Mouse (Mus musculus) heart, embryonic 11.5 days (tissue): ENCODE results near the gene Lnpep. TPM values are rescaled to one million over a fixed set of nuclear protein-coding genes. Genes with fewer than 3 reads are reported as not detected.

Experiments
- ATAC-seq: fragments of 200-750 bp; cut with Nextera tagmentation; replicated peaks from 2 replicates; pipeline ENCODE4 v1.8.0; 2017; ENCODE audit warnings: moderate library complexity; ENCODE audit not compliant: insufficient number of reproducible peaks, low FRiP score, low TSS enrichment
- H3K27ac ChIP-seq: fragments of 300-500 bp; sonication (generic); 2 replicates; pipeline ENCODE4 v1.5.1; 2014; ENCODE audit warnings: mild to moderate bottlenecking, low read depth, low read length
- H3K27me3 ChIP-seq: fragments of 300-500 bp; sonication (generic); 2 replicates; pipeline ENCODE4 v1.6.1; 2014; ENCODE audit warnings: mild to moderate bottlenecking, low read length, mixed read lengths; ENCODE audit not compliant: control insufficient read depth, insufficient read depth
- H3K36me3 ChIP-seq: fragments of 300-500 bp; sonication (generic); 2 replicates; pipeline ENCODE4 v1.6.1; 2014; ENCODE audit warnings: mild to moderate bottlenecking, low read length, moderate library complexity, mixed read lengths; ENCODE audit not compliant: control insufficient read depth, insufficient read depth
- H3K4me1 ChIP-seq: fragments of 300-500 bp; sonication (generic); 2 replicates; pipeline ENCODE4 v1.6.1; 2014; ENCODE audit warnings: low read length; ENCODE audit not compliant: control insufficient read depth, insufficient read depth
- H3K4me2 ChIP-seq: fragments of 300-500 bp; sonication (generic); 2 replicates; pipeline ENCODE4 v1.6.1; 2014; ENCODE audit warnings: mild to moderate bottlenecking, moderate library complexity
- H3K4me3 ChIP-seq: fragments of 300-500 bp; sonication (generic); 2 replicates; pipeline ENCODE4 v1.5.1; 2014; ENCODE audit warnings: low read depth, low read length
- H3K9ac ChIP-seq: fragments of 300-500 bp; sonication (generic); 2 replicates; pipeline ENCODE4 v1.6.1; 2014; ENCODE audit warnings: mild to moderate bottlenecking, low read depth, low read length, moderate library complexity
- H3K9me3 ChIP-seq: fragments of 300-500 bp; sonication (generic); replicated peaks from 2 replicates; pipeline ENCODE4 v1.6.1; 2016; ENCODE audit warnings: low read length; ENCODE audit not compliant: control insufficient read depth
- WGBS: fragments of 180-500 bp; shearing (Covaris S2); extraction: QIAGEN DNeasy Blood & Tissue Kit; methylation state at CpG from one replicate; pipeline ENCODE4 v1.1.7; 2014; ENCODE audit not compliant: insufficient replicate concordance; 5-methylcytosine and 5-hydroxymethylcytosine counted together
- polyA plus RNA-seq: library from polyadenylated mRNA; unstranded; fragments of >200 nt; fragmentation: Nextera tagmentation; extraction: Ambion mirVana; gene quantifications from 2 replicates; pipeline ENCODE4 v1.2.1, GENCODE M21; 2014

The Lnpep gene
- polyA plus RNA-seq, 1 experiment from 2014 or later, result 12.7 TPM

DNA sequence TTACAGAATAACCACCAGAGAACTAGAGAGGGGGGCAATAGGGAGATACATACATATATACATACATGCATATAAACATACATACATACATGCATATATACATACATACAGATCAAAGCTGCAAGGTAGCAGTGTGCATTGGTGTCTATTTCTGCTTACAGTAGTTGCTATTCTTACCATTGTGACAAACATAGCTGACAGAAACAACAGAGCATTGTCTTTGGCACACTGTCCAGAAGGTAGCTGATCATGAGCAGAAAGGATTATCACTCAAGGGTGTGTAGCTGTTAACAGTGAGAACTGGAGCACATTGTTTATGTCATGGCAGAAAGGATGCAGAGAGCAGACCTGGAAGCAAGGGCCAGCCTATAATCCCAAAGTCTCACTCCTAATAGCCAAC is 22.1 kb downstream of the Lnpep start:
- Histone ChIP-seq H3K4me1 (peaks cover 21% of the 10 kb centered on the region), H3K27ac (no peak overlapping the region), H3K9ac (no peak overlapping the region), H3K9me3 (no peaks in the 10 kb centered on the region), H3K27me3 (no peaks in the 10 kb centered on the region), H3K4me3 (no peak overlapping the region), H3K4me2 (0 out of 2 replicates have a peak overlapping the region, but pooled peaks have one; percentile 27), H3K36me3 (no peaks in the 10 kb centered on the region)
- no peak for ATAC-seq

DNA sequence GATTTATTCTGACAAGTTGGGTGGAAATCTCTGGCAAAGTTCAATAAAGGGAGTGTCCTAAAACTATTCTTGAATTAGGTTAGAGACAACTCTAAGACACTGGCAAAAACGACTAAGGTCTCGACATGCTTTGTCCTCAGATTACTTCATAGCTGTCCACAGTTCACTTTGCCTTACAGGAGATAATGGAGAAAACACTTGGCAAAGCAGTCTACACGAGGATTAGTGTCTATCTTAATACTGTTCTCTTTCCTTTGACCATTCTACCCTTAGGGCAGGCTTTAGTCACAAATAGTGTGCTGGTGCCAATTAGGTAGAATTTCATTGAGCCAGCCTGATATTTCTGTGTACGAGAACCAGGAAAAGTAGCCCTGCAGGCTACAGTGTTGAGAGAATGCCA is 22.5 kb downstream of the Lnpep start:
- ATAC-seq, result no peak
- Histone ChIP-seq H3K36me3 (no peaks in the 10 kb centered on the region), H3K27ac (no peak overlapping the region), H3K9me3 (no peaks in the 10 kb centered on the region), H3K27me3 (no peaks in the 10 kb centered on the region), H3K4me3 (no peak overlapping the region), H3K9ac (no peak overlapping the region), H3K4me1 (peaks cover 21% of the 10 kb centered on the region), H3K4me2 (no peak overlapping the region)
- 38% methylated on average over 4 of the region's 4 CpGs for WGBS

DNA sequence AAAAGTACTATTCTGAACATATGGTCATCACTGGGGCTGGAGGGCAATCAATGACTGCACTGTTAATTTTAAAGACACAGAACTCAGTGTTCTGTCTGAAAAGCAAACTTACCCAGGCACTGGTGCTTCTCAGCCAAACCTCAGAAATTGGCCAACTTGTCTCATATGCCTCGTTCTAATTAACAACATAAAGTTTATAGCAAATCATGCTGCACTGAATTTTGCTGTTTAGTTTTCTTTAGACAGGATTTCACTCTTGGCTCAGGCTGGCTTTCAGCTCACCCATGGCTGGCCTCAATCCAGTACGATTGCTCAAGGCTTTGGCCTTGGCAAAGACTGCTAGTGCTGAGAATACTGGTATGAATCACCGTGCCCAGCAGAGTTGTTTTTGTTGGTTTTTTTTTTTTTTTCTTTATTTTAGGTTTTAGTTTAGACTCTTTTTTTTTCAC is 24.0 kb downstream of the Lnpep start:
- H3K27me3 ChIP-seq, result no peaks in the 10 kb centered on the region
- 59% methylated on average over 3 of the region's 3 CpGs for WGBS
- H3K36me3 ChIP-seq, result no peaks in the 10 kb centered on the region
- no peaks in the 10 kb centered on the region for H3K9me3 ChIP-seq
- no peak for ATAC-seq
- H3K27ac ChIP-seq, result no peak overlapping the region
- H3K4me2 ChIP-seq, result no peak overlapping the region
- H3K9ac ChIP-seq, result no peak overlapping the region
- no peak overlapping the region for H3K4me3 ChIP-seq
- H3K4me1 ChIP-seq, result peaks cover 21% of the 10 kb centered on the region

DNA sequence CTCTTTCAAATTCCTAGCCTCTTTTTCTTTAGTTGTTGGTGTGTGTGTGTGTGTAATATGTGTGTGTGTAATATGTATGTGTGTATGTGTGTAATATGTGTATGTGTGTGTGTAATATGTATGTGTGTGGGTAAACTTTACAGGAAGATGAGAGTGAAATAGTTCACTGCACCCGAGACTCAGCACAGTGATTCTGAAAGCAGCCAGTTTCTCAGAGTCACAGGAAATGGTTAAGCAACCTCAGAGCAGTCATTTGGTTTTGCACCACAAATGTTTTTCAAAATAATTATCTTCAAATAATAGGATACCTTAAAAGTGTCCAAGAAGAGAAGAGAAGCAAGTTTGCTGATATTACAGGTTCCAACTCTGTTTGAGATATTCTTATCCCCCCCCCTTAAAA is 24.8 kb downstream of the Lnpep start:
- H3K4me1 ChIP-seq, result peaks cover 21% of the 10 kb centered on the region
- H3K27ac ChIP-seq, result no peak overlapping the region
- no peak overlapping the region for H3K4me2 ChIP-seq
- no peaks in the 10 kb centered on the region for H3K36me3 ChIP-seq
- H3K27me3 ChIP-seq, result no peaks in the 10 kb centered on the region
- no peaks in the 10 kb centered on the region for H3K9me3 ChIP-seq
- no peak overlapping the region for H3K4me3 ChIP-seq
- ATAC-seq, result no peak
- no peak overlapping the region for H3K9ac ChIP-seq
- 78% methylated on average over 1 of the region's 1 CpGs for WGBS

DNA sequence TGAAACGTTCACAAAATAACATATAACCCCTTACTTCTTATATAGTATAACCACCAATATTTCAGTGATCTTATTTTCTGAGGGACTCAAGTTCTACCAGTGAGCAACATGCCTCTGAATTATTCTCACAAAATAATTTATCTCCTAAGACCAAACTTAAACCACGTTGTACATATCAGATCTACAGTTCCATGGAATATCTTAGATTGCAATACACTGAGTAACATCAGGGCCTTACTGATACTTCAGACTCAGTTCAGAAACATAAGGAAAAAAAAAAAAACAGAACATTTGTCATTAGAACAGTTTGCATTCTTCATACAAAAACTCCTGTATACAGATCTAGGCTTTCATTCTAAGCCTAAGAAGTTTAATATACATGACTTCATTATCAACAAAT is 26.5 kb downstream of the Lnpep start:
- Histone ChIP-seq H3K36me3 (no peaks in the 10 kb centered on the region), H3K4me3 (no peak overlapping the region), H3K4me2 (no peak overlapping the region), H3K9me3 (no peaks in the 10 kb centered on the region), H3K27me3 (no peaks in the 10 kb centered on the region), H3K4me1 (peaks cover 18% of the 10 kb centered on the region), H3K9ac (no peak overlapping the region), H3K27ac (no peak overlapping the region)
- WGBS, result 81% methylated on average over 2 of the region's 2 CpGs
- ATAC-seq, result no peak

DNA sequence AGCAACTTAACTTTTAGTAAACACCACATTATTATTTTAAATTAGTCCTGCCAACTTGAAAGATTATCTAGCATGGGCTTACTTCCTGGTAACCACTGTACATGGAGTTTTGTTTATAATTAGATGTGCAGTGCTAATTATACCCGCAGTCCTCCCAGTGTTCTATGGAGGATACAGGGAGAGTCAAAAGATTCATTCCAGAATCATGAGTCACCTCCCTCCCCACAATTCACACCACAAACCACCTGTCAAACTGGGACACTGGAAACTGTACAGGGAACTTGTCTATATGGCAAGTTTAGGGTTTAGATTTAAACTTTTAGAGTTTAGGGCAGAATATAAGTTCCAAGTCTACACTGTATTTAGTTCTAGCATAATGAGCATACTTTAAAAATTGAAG is 31.9 kb downstream of the Lnpep start:
- ATAC-seq, result no peak; the same call in 1 of the 2 replicates
- WGBS, result 30% methylated on average over 1 of the region's 1 CpGs
- H3K27ac ChIP-seq, result no peak overlapping the region

GRCm38 (mm10) chr17:17587333-17588047 is 37.4 kb downstream of the Lnpep start:
- Histone ChIP-seq H3K9me3 (no peaks in the 10 kb centered on the region), H3K4me1 (peaks cover 3% of the 10 kb centered on the region; the same call in 1 of the 2 replicates), H3K4me2 (no peak overlapping the region), H3K4me3 (no peak overlapping the region), H3K9ac (no peak overlapping the region), H3K27me3 (no peaks in the 10 kb centered on the region), H3K27ac (no peak overlapping the region), H3K36me3 (no peaks in the 10 kb centered on the region)
- ATAC-seq, result no peak
- WGBS, result 76% methylated on average over 7 of the region's 7 CpGs

More for the DNA sequence above, 31.9 kb downstream of the Lnpep start:
- no peak overlapping the region for H3K4me2 ChIP-seq
- no peaks in the 10 kb centered on the region for H3K4me1 ChIP-seq
- no peak overlapping the region for H3K4me3 ChIP-seq
- H3K9ac ChIP-seq, result no peak overlapping the region
- H3K27me3 ChIP-seq, result no peaks in the 10 kb centered on the region
- H3K36me3 ChIP-seq, result no peaks in the 10 kb centered on the region
- no peaks in the 10 kb centered on the region for H3K9me3 ChIP-seq

DNA sequence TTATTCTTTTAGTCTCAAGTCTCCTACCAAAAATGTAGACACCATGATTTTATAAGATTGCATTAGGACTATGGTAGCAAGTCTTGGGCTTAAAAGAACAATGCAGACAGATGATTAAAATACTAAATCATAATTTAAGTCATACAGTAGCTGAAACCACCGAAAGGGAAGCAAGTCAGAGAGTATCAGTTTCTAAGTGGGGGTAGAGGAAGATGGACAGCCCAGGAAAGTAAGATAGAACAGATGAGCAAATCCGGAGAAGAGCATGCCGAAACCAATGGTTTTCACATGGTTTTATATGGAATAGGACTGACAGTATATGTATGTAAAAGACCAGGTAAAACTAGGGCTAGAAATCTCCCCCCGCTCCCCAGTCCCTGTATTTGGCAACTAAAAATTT is 39.7 kb downstream of the Lnpep start:
- Histone ChIP-seq H3K27me3 (no peaks in the 10 kb centered on the region), H3K36me3 (no peaks in the 10 kb centered on the region), H3K27ac (no peak overlapping the region), H3K9ac (no peak overlapping the region), H3K4me1 (peaks cover 3% of the 10 kb centered on the region; the same call in 1 of the 2 replicates), H3K4me2 (no peak overlapping the region), H3K4me3 (no peak overlapping the region), H3K9me3 (no peaks in the 10 kb centered on the region)
- 89% methylated on average over 4 of the region's 4 CpGs for WGBS
- ATAC-seq, result no peak

DNA sequence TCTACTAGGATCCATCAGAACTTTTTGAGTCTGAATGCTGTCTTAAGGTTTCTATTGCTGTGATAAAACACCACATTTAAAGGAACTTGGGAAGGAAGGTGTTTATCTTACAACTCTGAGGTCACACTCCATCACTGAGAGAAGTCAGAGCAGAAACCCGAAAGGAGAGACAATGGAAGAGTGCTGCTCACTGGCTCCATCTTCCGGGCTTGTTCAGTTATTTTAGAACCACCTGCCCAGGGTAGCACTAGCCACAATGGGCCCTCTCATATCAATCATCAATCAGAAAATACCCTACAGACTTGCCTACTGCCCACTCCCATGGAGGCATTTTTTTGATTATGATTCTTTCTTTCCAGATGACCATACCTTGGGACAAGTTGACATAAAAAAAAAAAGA is 41.0 kb downstream of the Lnpep start:
- Histone ChIP-seq H3K9me3 (no peaks in the 10 kb centered on the region), H3K4me3 (no peak overlapping the region), H3K9ac (no peak overlapping the region), H3K4me1 (peaks cover 3% of the 10 kb centered on the region; the same call in 1 of the 2 replicates), H3K27ac (no peak overlapping the region), H3K27me3 (no peaks in the 10 kb centered on the region), H3K36me3 (peaks cover 2% of the 10 kb centered on the region), H3K4me2 (no peak overlapping the region)
- no peak for ATAC-seq
- 44% methylated on average over 2 of the region's 2 CpGs for WGBS
